Mouse (Mus musculus) thymus, adult 2 months (tissue): ENCODE measurements around the gene Tet1. TPM values are rescaled to one million over a fixed set of nuclear protein-coding genes. Genes with fewer than 3 reads are reported as not detected.

Experiments used
- DNase-seq: peaks from one replicate; pipeline ENCODE4 v3.0.0; 2021
- H3K27ac ChIP-seq: fragments of 200-500 bp; 2 replicates; pipeline ENCODE4 v1.5.1; 2012; ENCODE audit warnings: low read length, control low read depth; ENCODE audit not compliant: control insufficient read depth, insufficient read depth
- H3K27me3 ChIP-seq: fragments of 200-500 bp; 2 replicates; pipeline ENCODE4 v1.6.1; 2012; ENCODE audit warnings: mild to moderate bottlenecking, low read length, moderate library complexity, mixed read lengths; ENCODE audit not compliant: control insufficient read depth, insufficient read depth
- H3K36me3 ChIP-seq: fragments of 200-500 bp; 2 replicates; pipeline ENCODE4 v1.6.1; 2012; ENCODE audit warnings: mild to moderate bottlenecking, low read length, moderate library complexity; ENCODE audit not compliant: control insufficient read depth, insufficient read depth
- H3K4me1 ChIP-seq: fragments of 200-500 bp; replicated peaks from 2 replicates; pipeline ENCODE4 v1.6.1; 2012; ENCODE audit warnings: low read length; ENCODE audit not compliant: control insufficient read depth, insufficient read depth
- H3K4me3 ChIP-seq: fragments of 200-500 bp; 2 replicates; pipeline ENCODE4 v1.5.1; 2012; ENCODE audit warnings: mild to moderate bottlenecking, low read length, control low read depth, moderate library complexity; ENCODE audit not compliant: control insufficient read depth, insufficient read depth
- CTCF ChIP-seq: fragments of 200-500 bp; IDR thresholded peaks from 2 replicates; pipeline ENCODE4 v1.5.1; 2012; ENCODE audit warnings: mild to moderate bottlenecking, control low read depth, low read length, moderate library complexity, borderline replicate concordance; ENCODE audit not compliant: control insufficient read depth, poor library complexity, insufficient read depth; ENCODE audit errors: extremely low read depth
- POLR2A ChIP-seq: fragments of 200-500 bp; IDR thresholded peaks from 2 replicates; pipeline ENCODE4 v1.6.1; 2012; ENCODE audit warnings: mild to moderate bottlenecking, low read length, control low read depth, moderate library complexity; ENCODE audit not compliant: control insufficient read depth, poor library complexity, insufficient read depth; ENCODE audit errors: extremely low read depth
- WGBS: fragments of 180-500 bp; shearing (Covaris S2); methylation state at CpG from one replicate; pipeline ENCODE4 v1.1.7; 2018; 5-methylcytosine and 5-hydroxymethylcytosine counted together
- polyA plus RNA-seq: library from polyadenylated mRNA; depleted of rRNA; stranded (reverse); fragments of >200 nt; gene quantifications from 2 replicates; pipeline ENCODE4 v1.2.3, GENCODE M21; 2012

Gene Tet1
- polyA plus RNA-seq, 1 experiment = 5.7 TPM

- Histone ChIP-seq H3K4me1 (peaks cover 25% of the 10 kb centered on the region), H3K36me3 (no peaks in the 10 kb centered on the region), H3K27me3 (no peaks in the 10 kb centered on the region), H3K27ac (no peak overlapping the region), H3K4me3 (no peak overlapping the region)
- no peak for TF ChIP-seq CTCF
- no peak for TF ChIP-seq POLR2A
- 96% methylated on average over 2 of the region's 2 CpGs for WGBS
- DNase-seq = no peak
Observed at GRCm38 (mm10) chr10:62854992-62855391, 53.8 kb downstream of the Tet1 start.

GRCm38 (mm10) chr10:62854581-62854980 lies 54.2 kb downstream of the Tet1 start:
- Histone ChIP-seq H3K4me3 (no peak overlapping the region), H3K4me1 (peaks cover 23% of the 10 kb centered on the region), H3K27ac (no peak overlapping the region), H3K27me3 (no peaks in the 10 kb centered on the region), H3K36me3 (no peaks in the 10 kb centered on the region)
- TF ChIP-seq POLR2A (no peak), CTCF (no peak)
- DNase-seq = no peak
- WGBS = 98% methylated on average over 4 of the region's 4 CpGs

GRCm38 (mm10) chr10:62851578-62851977 lies 57.2 kb downstream of the Tet1 start:
- H3K36me3 ChIP-seq = no peaks in the 10 kb centered on the region
- DNase-seq = peak; percentile 9
- H3K27me3 ChIP-seq = no peaks in the 10 kb centered on the region
- H3K27ac ChIP-seq = peak overlapping the region; percentile 27; the same call in 1 of the 2 replicates
- peaks cover 10% of the 10 kb centered on the region for H3K4me1 ChIP-seq
- WGBS = 75% methylated on average over 7 of the region's 7 CpGs
- H3K4me3 ChIP-seq = no peak overlapping the region
- TF ChIP-seq POLR2A = no peak
- no peak for TF ChIP-seq CTCF

DNA sequence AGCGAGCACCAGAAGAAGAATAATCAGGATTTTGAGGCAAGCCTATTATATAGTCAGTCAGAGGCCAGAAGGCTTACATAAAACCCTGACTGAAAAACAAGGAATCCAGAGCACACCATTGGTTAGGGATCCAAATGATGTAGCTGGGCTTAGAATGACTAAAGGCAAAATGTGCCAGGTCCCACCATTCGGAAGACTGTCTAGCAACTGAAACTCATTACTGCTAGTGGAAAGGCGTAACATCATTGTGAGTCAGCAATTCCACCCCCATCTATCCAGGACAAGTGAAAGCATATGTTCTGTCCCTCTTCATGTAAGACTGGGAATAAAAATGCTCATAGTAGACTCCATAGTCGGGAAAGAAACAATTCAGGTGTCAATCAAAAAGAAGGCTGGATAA lies 57.8 kb downstream of the Tet1 start:
- Histone ChIP-seq H3K36me3 (no peaks in the 10 kb centered on the region), H3K27me3 (no peaks in the 10 kb centered on the region), H3K4me1 (peaks cover 5% of the 10 kb centered on the region; the same call in 1 of the 2 replicates), H3K4me3 (no peak overlapping the region), H3K27ac (no peak overlapping the region)
- TF ChIP-seq POLR2A = no peak
- no peak for TF ChIP-seq CTCF
- WGBS = 96% methylated on average over 4 of the region's 4 CpGs
- DNase-seq = no peak

GRCm38 (mm10) chr10:62848783-62849182 lies 60.0 kb downstream of the Tet1 start:
- Histone ChIP-seq H3K27me3 (no peaks in the 10 kb centered on the region), H3K27ac (no peak overlapping the region), H3K36me3 (no peaks in the 10 kb centered on the region), H3K4me1 (0 out of 2 replicates have a peak, but pooled peaks cover 3% of the 10 kb centered on the region), H3K4me3 (no peak overlapping the region)
- WGBS = 98% methylated on average over 2 of the region's 2 CpGs
- TF ChIP-seq CTCF (no peak), POLR2A (no peak)
- no peak for DNase-seq

- no peak for DNase-seq
- no peak for TF ChIP-seq POLR2A
- TF ChIP-seq CTCF = no peak
- Histone ChIP-seq H3K27ac (no peak overlapping the region), H3K4me1 (no peaks in the 10 kb centered on the region), H3K4me3 (no peak overlapping the region), H3K36me3 (no peaks in the 10 kb centered on the region), H3K27me3 (no peaks in the 10 kb centered on the region)
- 56% methylated on average over 12 of the region's 12 CpGs for WGBS
Observed at GRCm38 (mm10) chr10:62847069-62847626, 61.6 kb downstream of the Tet1 start.

GRCm38 (mm10) chr10:62843787-62844491 lies 64.9 kb downstream of the Tet1 start:
- Histone ChIP-seq H3K27me3 (no peaks in the 10 kb centered on the region), H3K4me3 (no peak overlapping the region), H3K4me1 (0 out of 2 replicates have a peak, but pooled peaks cover 2% of the 10 kb centered on the region), H3K27ac (no peak overlapping the region), H3K36me3 (no peaks in the 10 kb centered on the region)
- WGBS = 86% methylated on average over 9 of the region's 9 CpGs
- TF ChIP-seq CTCF = no peak
- no peak for TF ChIP-seq POLR2A
- no peak for DNase-seq
